In the genomic region with DNA sequence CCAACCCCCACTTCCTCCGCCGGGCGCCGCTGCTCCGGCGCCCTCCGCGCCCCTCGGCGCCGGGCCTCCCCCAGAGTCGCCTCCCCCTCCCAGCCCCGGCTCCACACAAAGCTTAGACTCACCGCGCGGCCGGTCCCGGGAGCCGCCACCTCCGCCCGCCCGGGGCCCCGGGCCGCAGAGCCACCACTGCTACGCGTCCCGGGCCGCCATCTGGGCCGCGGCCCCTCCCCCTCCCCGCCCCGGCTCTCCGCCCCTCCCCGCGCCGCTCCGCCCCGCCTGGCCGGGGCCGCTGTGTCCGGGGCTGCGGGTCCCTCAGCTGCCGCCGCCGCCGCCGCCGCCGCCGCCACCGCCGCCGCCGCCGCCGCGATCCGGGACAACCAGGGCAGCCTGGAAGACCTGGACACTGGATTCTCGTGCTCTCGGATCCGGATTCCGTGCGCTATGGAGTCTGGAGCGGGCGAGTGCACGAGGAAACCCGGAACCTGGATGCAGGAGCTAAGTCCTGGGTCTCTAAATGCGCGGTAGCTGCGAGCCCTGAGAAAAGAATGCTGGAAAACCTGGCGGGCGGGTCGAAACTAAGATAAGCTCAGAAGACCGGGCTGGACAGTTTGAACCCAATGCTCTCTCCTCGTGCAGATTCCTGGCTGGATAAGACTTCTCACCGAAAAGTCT, we compare ENCODE assay signal across 8 mouse cellular contexts. TPM values are rescaled to one million over a fixed set of nuclear protein-coding genes. Genes with fewer than 3 reads are reported as not detected.
DNase-seq lines count a peak whose midpoint lies in the region; ATAC-seq and TF ChIP-seq lines count a peak whose summit lies in the region.

A gene (minus strand): TSS at position 221 of the 672 bp plus-strand sequence.

- peak within 1 kb of the TSS; percentile 74 for H3K4me3 ChIP-seq in C2C12 (ENCODE audit: insufficient read depth, poor library complexity, severe bottlenecking)
- peak within 1 kb of the TSS; percentile 82 for H3K4me3 ChIP-seq in embryonic fibroblast, embryonic 13.5 days (ENCODE audit: insufficient read depth, low read length)
- H3K4me3 ChIP-seq in heart, embryonic 11.5 days (ENCODE audit: low read depth, low read length): peak within 1 kb of the TSS; percentile 94
- H3K4me3 ChIP-seq in kidney, embryonic 15.5 days (replicated peaks): peak within 1 kb of the TSS; percentile 92
- peak within 1 kb of the TSS; percentile 85 for H3K4me3 ChIP-seq in limb, embryonic 15.5 days
- H3K4me3 ChIP-seq in midbrain, postnatal 0 days (ENCODE audit: low read depth, low read length): peak within 1 kb of the TSS; percentile 89

- WGBS in heart, embryonic 11.5 days (ENCODE audit: insufficient replicate concordance): under 1% methylated on average over 48 of the region's 76 CpGs
- WGBS in kidney, embryonic 15.5 days: under 1% methylated on average over 64 of the region's 76 CpGs
- 1% methylated on average over 48 of the region's 76 CpGs for WGBS in limb, embryonic 15.5 days
- whole genome bisulfite sequencing in midbrain, postnatal 0 days: under 1% methylated on average over 32 of the region's 76 CpGs

- ATAC-seq in heart, embryonic 11.5 days (replicated peaks; ENCODE audit: insufficient number of reproducible peaks, low FRiP score, low TSS enrichment): peak; percentile 74
- ATAC-seq in kidney, embryonic 15.5 days (replicated peaks; ENCODE audit: low FRiP score): peak; percentile 90
- peak; percentile 79 for ATAC-seq in limb, embryonic 15.5 days (ENCODE audit: insufficient number of reproducible peaks, low FRiP score, low TSS enrichment, low read depth)
- peak; percentile 92 for ATAC-seq in midbrain, postnatal 0 days (ENCODE audit: low FRiP score)

- peak within 1 kb of the TSS; percentile 64 for H3ac ChIP-seq in C2C12 (ENCODE audit: control insufficient read depth, insufficient read length, low read depth)

- TF ChIP-seq CTCF in C2C12 (IDR thresholded peaks at IDR 0.05; ENCODE audit: control insufficient read depth, insufficient read depth, insufficient read length): no peak
- TF ChIP-seq CTCF in embryonic fibroblast, embryonic 13.5 days (IDR thresholded peaks at IDR 0.05; ENCODE audit: borderline replicate concordance, insufficient read depth, low read length): no peak
- no peak for TF ChIP-seq CTCF in midbrain, postnatal 0 days (IDR thresholded peaks at IDR 0.05)

- peaks cover 41% of the 10 kb centered on the region for H3K79me3 ChIP-seq in C2C12 (ENCODE audit: low read depth)

- H3K4me1 ChIP-seq in embryonic fibroblast, embryonic 13.5 days (ENCODE audit: control insufficient read depth, insufficient read depth, low read length): no peaks in the 10 kb centered on the region; the same call in none of the 2 replicates
- H3K4me1 ChIP-seq in heart, embryonic 11.5 days (ENCODE audit: control insufficient read depth, insufficient read depth, low read length): peaks cover 36% of the 10 kb centered on the region
- peaks cover 38% of the 10 kb centered on the region for H3K4me1 ChIP-seq in kidney, embryonic 15.5 days
- peaks cover 31% of the 10 kb centered on the region for H3K4me1 ChIP-seq in limb, embryonic 15.5 days
- peaks cover 19% of the 10 kb centered on the region for H3K4me1 ChIP-seq in midbrain, postnatal 0 days (ENCODE audit: insufficient read depth, low read length)

- peak within 1 kb of the TSS; percentile 75 for H3K27ac ChIP-seq in embryonic fibroblast, embryonic 13.5 days (ENCODE audit: insufficient read depth, low read length)
- peak within 1 kb of the TSS; percentile 100 for H3K27ac ChIP-seq in heart, embryonic 11.5 days (ENCODE audit: low read depth, low read length)
- H3K27ac ChIP-seq in kidney, embryonic 15.5 days: peak within 1 kb of the TSS; percentile 99
- H3K27ac ChIP-seq in limb, embryonic 15.5 days: peak within 1 kb of the TSS; percentile 98
- peak within 1 kb of the TSS; percentile 94 for H3K27ac ChIP-seq in midbrain, postnatal 0 days (ENCODE audit: low read depth, low read length)

- H3K79me2 ChIP-seq in C2C12 (ENCODE audit: control insufficient read depth, insufficient read depth): peaks cover 50% of the 10 kb centered on the region

- 0 out of 2 replicates have a peak, but pooled peaks have one; percentile 5 for TF ChIP-seq POLR2A in embryonic fibroblast, embryonic 13.5 days (IDR thresholded peaks at IDR 0.05; ENCODE audit: low read depth, low read length)

- no peaks in the 10 kb centered on the region for H3K9me3 ChIP-seq in heart, embryonic 11.5 days (replicated peaks; ENCODE audit: control insufficient read depth, low read length)
- H3K9me3 ChIP-seq in kidney, embryonic 15.5 days (replicated peaks): no peaks in the 10 kb centered on the region
- H3K9me3 ChIP-seq in limb, embryonic 15.5 days: no peaks in the 10 kb centered on the region
- H3K9me3 ChIP-seq in midbrain, postnatal 0 days (ENCODE audit: low read length): no peaks in the 10 kb centered on the region

- peak within 1 kb of the TSS; percentile 98 for H3K9ac ChIP-seq in heart, embryonic 11.5 days (ENCODE audit: low read depth, low read length)
- H3K9ac ChIP-seq in kidney, embryonic 15.5 days: peak within 1 kb of the TSS; percentile 93
- H3K9ac ChIP-seq in limb, embryonic 15.5 days: peak within 1 kb of the TSS; percentile 95
- H3K9ac ChIP-seq in midbrain, postnatal 0 days (replicated peaks; ENCODE audit: low read length, poor library complexity, severe bottlenecking): peak within 1 kb of the TSS; percentile 89

- peak; percentile 97 for DNase-seq in brain, adult 2 months (ENCODE audit: low read depth, low spot score)
- DNase-seq in midbrain, postnatal 0 days (ENCODE audit: low spot score): peak; percentile 97
- peak; percentile 96 for DNase-seq in spleen, postnatal 10 days (ENCODE audit: low spot score in 2 of 2)

- H3K4me2 ChIP-seq in heart, embryonic 11.5 days: peak within 1 kb of the TSS; percentile 63
- H3K4me2 ChIP-seq in kidney, embryonic 15.5 days: peak within 1 kb of the TSS; percentile 75
- peak within 1 kb of the TSS; percentile 66 for H3K4me2 ChIP-seq in limb, embryonic 15.5 days
- peak within 1 kb of the TSS; percentile 74 for H3K4me2 ChIP-seq in midbrain, postnatal 0 days (ENCODE audit: low read depth, low read length, poor library complexity, severe bottlenecking)

- H3K27me3 ChIP-seq in C2C12 (ENCODE audit: control insufficient read depth, insufficient read depth, insufficient read length): no peaks in the 10 kb centered on the region
- no peaks in the 10 kb centered on the region for H3K27me3 ChIP-seq in heart, embryonic 11.5 days (ENCODE audit: control insufficient read depth, insufficient read depth, low read length)
- no peaks in the 10 kb centered on the region for H3K27me3 ChIP-seq in kidney, embryonic 15.5 days
- H3K27me3 ChIP-seq in limb, embryonic 15.5 days: no peaks in the 10 kb centered on the region
- no peaks in the 10 kb centered on the region for H3K27me3 ChIP-seq in midbrain, postnatal 0 days (ENCODE audit: insufficient read depth, low read length)

- H3K36me3 ChIP-seq in C2C12 (ENCODE audit: control insufficient read depth, insufficient read depth): peaks cover 12% of the 10 kb centered on the region
- no peaks in the 10 kb centered on the region for H3K36me3 ChIP-seq in heart, embryonic 11.5 days (ENCODE audit: control insufficient read depth, insufficient read depth, low read length)
- H3K36me3 ChIP-seq in kidney, embryonic 15.5 days: peaks cover 5% of the 10 kb centered on the region; the same call in 1 of the 2 replicates
- no peaks in the 10 kb centered on the region for H3K36me3 ChIP-seq in limb, embryonic 15.5 days
- H3K36me3 ChIP-seq in midbrain, postnatal 0 days (ENCODE audit: insufficient read depth, low read length): no peaks in the 10 kb centered on the region

TF ChIP-seq in C2C12, 6 proteins besides CTCF, POLR2A, EP300 and RAD21:
- TF ChIP-seq USF1 (IDR thresholded peaks at IDR 0.05; ENCODE audit: low read depth): no peak
- TF ChIP-seq MAX (IDR thresholded peaks at IDR 0.05): peak; percentile 71

RNA-seq across cellular contexts. Expression of the gene that starts here (rescaled TPM):
- 8.4 TPM for polyA plus RNA-seq in C2C12 (2012; fragmentation: generic; extraction: Trizol)
- polyA plus RNA-seq in embryonic fibroblast, embryonic 13.5 days (2011; ENCODE audit: insufficient read length, low read depth, missing spikeins): 22.7 and 30.4 TPM in 2 replicates
- 5.1 and 8.1 TPM in 2 replicates for polyA plus RNA-seq in heart, embryonic 11.5 days (2014; fragmentation: Nextera tagmentation; extraction: Ambion mirVana)
- 6.0 and 7.4 TPM in 2 replicates for polyA plus RNA-seq in kidney, embryonic 15.5 days (2015; fragmentation: Nextera tagmentation; extraction: Ambion mirVana)
- polyA plus RNA-seq in limb, embryonic 15.5 days (2015; fragmentation: Nextera tagmentation; extraction: Ambion mirVana): 5.7 and 6.9 TPM in 2 replicates
- 11.2 and 11.8 TPM in 2 replicates for total RNA-seq in midbrain, postnatal 0 days (2014; rRNA removed)
- polyA plus RNA-seq in midbrain, postnatal 0 days (2015; fragmentation: Nextera tagmentation; extraction: Ambion mirVana): 4.5 and 5.4 TPM in 2 replicates

Comparison
In these comparisons a context has a peak if more than half of its experiments do, and no peak if none do; other contexts are left out.
1. Peak in every context shown above with its lines: DNase-seq, ATAC-seq, H3K4me3 ChIP-seq and H3K27ac ChIP-seq.